Comparison of ENCODE assay signal across 28 mouse cellular contexts in genomic region chr1:40529287-40529686, GRCm38 (mm10). TPM values are rescaled to one million over a fixed set of nuclear protein-coding genes. Genes with fewer than 3 reads are reported as not detected.
DNase-seq lines count a peak whose midpoint lies in the region; ATAC-seq lines count a peak whose summit lies in the region.
"Had no signal": no experiment of that assay in that cellular context is flagged by ENCODE, and none has a peak within 500 bp of the region (broad histone marks: within the 10 kb centered on the region; RNA-seq: fewer than 3 reads in every experiment).

No protein-coding gene starts in this region.

- H3K27me3 ChIP-seq in neural tube, embryonic 15.5 days (replicated peaks) = no peaks in the 10 kb centered on the region
- H3K27me3 ChIP-seq: embryonic facial prominence, embryonic 13.5 days; embryonic facial prominence, embryonic 15.5 days; forebrain, embryonic 13.5 days; forebrain, embryonic 15.5 days had no signal

- H3K27ac ChIP-seq in neural tube, embryonic 15.5 days (replicated peaks) = no peak overlapping the region
- H3K27ac ChIP-seq: embryonic facial prominence, embryonic 13.5 days; embryonic facial prominence, embryonic 15.5 days; forebrain, embryonic 13.5 days; forebrain, embryonic 15.5 days had no signal

- no peaks in the 10 kb centered on the region for H3K36me3 ChIP-seq in neural tube, embryonic 15.5 days
- H3K36me3 ChIP-seq: embryonic facial prominence, embryonic 13.5 days; embryonic facial prominence, embryonic 15.5 days; forebrain, embryonic 15.5 days had no signal

- ATAC-seq in CD4-positive, CD25-positive, alpha-beta regulatory T cell, adult 4 months = peak; percentile 57
- peak; percentile 47; the same call in 1 of the 2 replicates for ATAC-seq in megakaryocyte, adult 5-6 weeks (ENCODE audit: poor library complexity, severe bottlenecking)
- ATAC-seq in neural tube, embryonic 15.5 days (ENCODE audit: low FRiP score) = no peak
- ATAC-seq: forebrain, embryonic 13.5 days; forebrain, embryonic 15.5 days; forebrain, postnatal 0 days had no signal

- DNase-seq in CD4-positive, CD25-positive, alpha-beta regulatory T cell, adult 2 months (ENCODE audit: low read depth, low spot score) = peak; percentile 16
- peak; percentile 17 for DNase-seq in induced T-regulatory cell, adult 2 months (ENCODE audit: low read depth)
- no peak for DNase-seq in gastrocnemius, postnatal 4 days (ENCODE audit: low spot score in 2 of 2)
- no peak for DNase-seq in right cerebral cortex, postnatal 4 days
- DNase-seq: adrenal gland, adult 2 months; adrenal gland, postnatal 10 days; adrenal gland, postnatal 25 days; cerebellum, adult 11 months; cerebellum, adult 18-20 months; cerebellum, adult 8-10 months; cerebellum, adult 9-11 months; cerebellum, postnatal 14 days; cerebellum, postnatal 36 days; embryo, embryonic 11 days; forebrain, postnatal 0 days had no signal

- no peaks in the 10 kb centered on the region for H3K9me3 ChIP-seq in neural tube, embryonic 15.5 days (replicated peaks)
- H3K9me3 ChIP-seq: embryonic facial prominence, embryonic 13.5 days; embryonic facial prominence, embryonic 15.5 days; forebrain, embryonic 13.5 days; forebrain, embryonic 15.5 days had no signal

- 94% methylated on average over 5 of the region's 5 CpGs for WGBS in neural tube, embryonic 15.5 days

- H3K9ac ChIP-seq in neural tube, embryonic 15.5 days (replicated peaks) = no peak overlapping the region
- H3K9ac ChIP-seq: embryonic facial prominence, embryonic 13.5 days; embryonic facial prominence, embryonic 15.5 days; forebrain, embryonic 13.5 days; forebrain, embryonic 15.5 days; forebrain, postnatal 0 days had no signal

- no peak overlapping the region for H3K4me2 ChIP-seq in neural tube, embryonic 15.5 days
- H3K4me2 ChIP-seq: embryonic facial prominence, embryonic 13.5 days; embryonic facial prominence, embryonic 15.5 days; forebrain, embryonic 13.5 days; forebrain, embryonic 15.5 days had no signal

- no peaks in the 10 kb centered on the region for H3K4me1 ChIP-seq in neural tube, embryonic 15.5 days
- H3K4me1 ChIP-seq: embryonic facial prominence, embryonic 13.5 days; embryonic facial prominence, embryonic 15.5 days; forebrain, embryonic 13.5 days; forebrain, embryonic 15.5 days had no signal

- H3K4me3 ChIP-seq in neural tube, embryonic 15.5 days (replicated peaks) = no peak overlapping the region
- H3K4me3 ChIP-seq: embryonic facial prominence, embryonic 13.5 days; embryonic facial prominence, embryonic 15.5 days; erythroblast, embryonic 14.5 days; forebrain, embryonic 13.5 days; forebrain, embryonic 15.5 days had no signal

RNA-seq across cellular contexts. Expression of gene Il18rap, which starts 14.1 kb away (rescaled TPM):
- 10 to 100 TPM in 1 of 2 experiments, 1 to 10 TPM in 1; 8.9 to 18.3 TPM for polyA plus RNA-seq in CD4-positive, CD25-positive, alpha-beta regulatory T cell, adult 4 months (2017; shearing (Covaris generic))
- 28.7 and 34.9 TPM in 2 replicates for total RNA-seq in megakaryocyte, adult 5-6 weeks (2015)
- 30.5 and 43.1 TPM in 2 replicates for total RNA-seq in megakaryocyte, adult 5-6 weeks (2017)
- total RNA-seq in gastrocnemius, postnatal 4 days (2021) = under 1 TPM; 0.07 to 0.08 TPM
- 0.03 and 0.29 TPM in 2 replicates for polyA plus RNA-seq in neural tube, embryonic 15.5 days (2015; fragmentation: Nextera tagmentation; extraction: Ambion mirVana)
- total RNA-seq: adrenal gland, adult 2 months; MEL had no signal
- polyA plus RNA-seq: adrenal gland, adult 2 months had no signal

RNA-seq across cellular contexts. Expression of gene Slc9a4, which starts 50.6 kb away (rescaled TPM):
- polyA plus RNA-seq in CD4-positive, CD25-positive, alpha-beta regulatory T cell, adult 4 months (2017; shearing (Covaris generic)) = not detected
- total RNA-seq in megakaryocyte, adult 5-6 weeks (2015) = 0.38 TPM in 1 of 2 replicates, not detected in the other
- total RNA-seq in megakaryocyte, adult 5-6 weeks (2017) = 0.11 TPM in 1 of 2 replicates, not detected in the other
- total RNA-seq in gastrocnemius, postnatal 4 days (2021) = under 1 TPM in 1 of 2 experiments, not detected in 1; 0.26 TPM
- 0.09 and 0.10 TPM in 2 replicates for polyA plus RNA-seq in neural tube, embryonic 15.5 days (2015; fragmentation: Nextera tagmentation; extraction: Ambion mirVana)
- total RNA-seq: adrenal gland, adult 2 months; adrenal gland, postnatal 10 days; adrenal gland, postnatal 25 days; common myeloid progenitor, adult 5-6 weeks; ES-E14; MEL had no signal
- polyA plus RNA-seq: adrenal gland, adult 2 months; embryonic facial prominence, embryonic 11.5 days; embryonic facial prominence, embryonic 13.5 days; erythroblast, embryonic 14.5 days; forebrain, embryonic 11.5 days; forebrain, embryonic 13.5 days; forebrain, embryonic 15.5 days had no signal

Comparison
In these comparisons a context has a peak if more than half of its experiments do, and no peak if none do; other contexts are left out.
1. DNase-seq: peak in CD4-positive, CD25-positive, alpha-beta regulatory T cell, adult 2 months (single experiment) and induced T-regulatory cell, adult 2 months (single experiment); none in gastrocnemius, postnatal 4 days (0 of 2) and right cerebral cortex, postnatal 4 days (single experiment).
2. RNA of gene Il18rap, which starts 14.1 kb away (total RNA-seq): 28.7 to 43.1 TPM in megakaryocyte, adult 5-6 weeks; 0.07 to 0.08 TPM in gastrocnemius, postnatal 4 days; every median in the first group is over 10 times any median in the second.